Mouse (Mus musculus) thymus, postnatal 14 days (tissue): ENCODE results near the gene Brd1.
"Not testable (repeated sequence)": the region's sequence is repeated elsewhere in the genome, so short reads cannot be mapped to it uniquely, and the experiment has no call there.

ENCODE experiments used
- DNase-seq: peaks from one replicate; pipeline ENCODE4 v3.0.0; 2021

Brd1 gene

DNA sequence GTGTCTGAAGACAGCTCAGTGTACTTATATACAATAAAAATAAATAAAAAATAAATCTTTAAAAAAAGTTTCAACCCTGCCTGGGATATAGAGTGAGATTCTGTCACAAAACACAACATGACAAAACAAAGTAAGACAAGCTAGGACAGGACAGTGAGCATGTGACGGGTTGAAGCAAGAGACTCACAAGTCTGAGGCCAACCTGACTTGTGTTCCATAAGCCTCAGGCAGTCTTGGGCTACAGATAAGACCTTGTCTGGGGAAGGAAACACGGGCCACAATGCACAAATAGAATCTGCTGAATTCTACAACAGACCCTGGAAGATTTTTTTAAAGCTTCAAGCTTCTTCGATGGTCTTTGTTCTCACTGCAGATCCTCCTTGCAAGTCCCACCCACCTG lies 6.8 kb downstream of the Brd1 start:
- no peak for DNase-seq

- DNase-seq: no peak
Observed at GRCm38 (mm10) chr15:88725036-88725435, 9.0 kb downstream of the Brd1 start.

DNA sequence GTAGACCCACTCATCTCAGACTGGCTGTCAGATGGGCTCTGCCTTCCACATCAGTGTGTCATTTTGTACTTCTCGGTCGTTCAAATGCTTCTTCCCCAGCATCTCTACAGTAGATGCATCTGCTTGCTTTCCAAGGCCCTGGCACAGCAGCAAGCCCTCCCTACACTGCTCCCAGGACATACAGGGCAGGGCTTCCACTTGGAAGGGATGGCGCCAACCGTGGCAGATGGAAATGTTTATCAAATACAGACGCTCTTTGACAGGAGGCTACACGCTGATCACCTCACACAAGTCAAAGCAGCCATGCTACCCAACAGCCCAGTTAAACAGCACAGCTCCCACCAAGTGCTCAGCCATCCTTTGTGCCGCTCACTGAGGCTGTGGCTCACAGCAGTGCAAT lies 9.7 kb downstream of the Brd1 start:
- DNase-seq: no peak

DNA sequence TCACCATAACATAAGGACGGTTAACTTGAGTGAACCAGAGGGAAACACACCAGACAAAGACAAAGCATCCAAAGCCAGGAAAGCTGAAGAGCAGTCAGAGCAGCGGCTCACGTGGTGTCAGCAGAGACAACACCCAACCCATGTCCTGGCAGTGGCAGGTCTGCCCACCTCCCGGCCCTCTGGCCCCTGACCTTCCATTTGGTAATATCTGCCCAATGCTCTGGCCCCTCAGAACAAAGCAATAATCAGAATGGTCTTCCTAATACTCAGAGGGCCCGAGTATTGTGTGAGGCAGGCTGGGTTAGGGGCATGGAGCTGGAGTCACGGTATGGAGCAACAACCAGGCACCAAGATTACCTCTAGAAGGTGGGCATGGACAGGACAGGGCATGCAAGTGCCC lies 10.8 kb downstream of the Brd1 start:
- no peak for DNase-seq

DNA sequence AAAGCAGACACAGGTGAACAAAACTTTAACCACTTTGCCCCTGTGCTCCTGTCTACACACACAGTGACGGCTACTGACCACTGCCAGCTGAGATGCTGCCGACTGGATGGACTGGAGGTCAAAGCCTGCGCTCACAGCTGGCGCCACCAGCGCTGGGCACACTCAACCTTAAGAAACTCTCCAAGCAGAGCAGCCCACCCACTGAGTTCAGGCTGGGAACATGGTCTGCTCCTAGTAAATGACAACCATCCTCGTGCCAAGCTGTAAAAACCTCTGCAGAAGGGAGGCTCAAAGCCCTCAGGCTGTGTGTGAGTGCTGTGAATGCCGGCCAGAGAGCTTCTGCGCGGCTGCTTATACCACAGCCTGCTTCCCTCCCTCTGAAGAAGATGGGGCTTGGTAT lies 16.8 kb downstream of the Brd1 start:
- no peak for DNase-seq

- peak; percentile 44 for DNase-seq
Observed at GRCm38 (mm10) chr15:88716350-88716749, 17.7 kb downstream of the Brd1 start.

DNA sequence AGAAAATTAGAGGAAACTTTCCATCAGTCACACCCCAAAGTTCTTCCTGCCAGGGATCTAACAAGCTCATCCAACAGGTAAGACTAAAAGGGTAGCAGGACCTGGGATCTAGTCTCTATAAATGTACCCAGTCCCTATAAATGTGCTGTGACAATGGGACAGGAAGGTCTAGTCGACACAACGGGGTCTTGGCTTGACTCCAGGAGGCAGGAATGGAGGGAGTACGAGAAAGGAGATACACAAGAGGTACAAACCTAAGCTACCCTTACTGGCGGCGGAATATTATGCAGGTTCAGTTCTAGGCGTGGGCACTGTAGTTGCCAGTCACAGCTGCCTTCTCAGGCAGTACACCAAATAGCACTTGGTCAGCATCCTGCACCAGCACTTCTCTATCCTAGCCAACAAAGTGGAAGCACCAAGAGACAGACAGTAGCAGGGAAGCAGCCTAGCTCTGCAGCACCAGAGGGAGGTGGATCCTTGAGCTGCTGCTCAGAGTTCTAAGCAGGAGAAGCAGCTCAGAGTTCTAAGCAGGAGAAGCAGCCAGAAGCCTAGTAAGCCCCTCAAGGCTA lies 19.9 kb downstream of the Brd1 start:
- no peak for DNase-seq

- DNase-seq: no peak
Observed at GRCm38 (mm10) chr15:88712501-88712900, 21.5 kb downstream of the Brd1 start.

GRCm38 (mm10) chr15:88709878-88710277 lies 24.2 kb downstream of the Brd1 start:
- no peak for DNase-seq

- no peak for DNase-seq
Observed at GRCm38 (mm10) chr15:88708657-88709511, 25.1 kb downstream of the Brd1 start.

DNA sequence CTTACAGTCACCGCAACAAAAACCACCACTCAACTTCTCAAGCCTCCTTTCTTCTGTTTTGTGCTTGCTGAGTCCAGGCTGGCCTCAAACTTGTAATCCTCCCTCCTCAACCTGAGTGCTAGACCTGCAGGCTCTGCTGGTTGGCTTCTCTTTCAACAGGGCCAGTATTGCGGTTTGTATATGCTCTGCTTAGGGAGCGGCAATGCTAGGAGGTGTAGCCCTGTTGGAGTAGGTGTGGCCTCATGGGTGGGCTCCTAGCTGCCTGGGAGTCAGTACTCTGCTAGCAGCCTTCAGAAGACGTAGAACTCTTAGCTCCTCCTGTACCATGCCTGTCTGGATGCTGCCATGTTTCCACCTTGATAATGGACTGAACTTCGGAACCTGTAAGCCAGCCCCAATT lies 25.8 kb downstream of the Brd1 start:
- DNase-seq: no peak

DNA sequence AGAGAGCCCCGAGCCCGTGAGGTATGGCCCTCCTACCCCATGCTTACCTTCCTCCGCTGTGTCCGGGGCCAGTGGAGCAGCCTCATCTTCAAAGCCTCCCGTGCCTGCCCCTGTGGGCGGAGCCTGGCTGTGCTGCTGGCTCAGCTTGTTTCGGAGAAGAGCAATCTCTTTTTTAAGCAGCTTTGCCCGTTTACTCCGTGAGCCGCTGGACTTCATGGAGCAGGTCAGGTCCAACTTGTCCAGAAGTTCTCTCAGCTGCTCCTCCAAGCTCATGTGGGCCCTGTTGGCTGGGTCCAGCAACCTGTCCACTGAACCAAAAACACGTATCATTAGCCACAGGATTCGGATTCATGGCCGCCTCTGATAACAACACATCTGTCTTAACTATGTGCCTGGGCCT lies 27.0 kb downstream of the Brd1 start:
- not testable (repeated sequence) for DNase-seq

- DNase-seq: no peak
Observed at GRCm38 (mm10) chr15:88706320-88706719, 27.7 kb downstream of the Brd1 start.

GRCm38 (mm10) chr15:88704284-88704683 lies 29.7 kb downstream of the Brd1 start:
- DNase-seq: no peak

DNA sequence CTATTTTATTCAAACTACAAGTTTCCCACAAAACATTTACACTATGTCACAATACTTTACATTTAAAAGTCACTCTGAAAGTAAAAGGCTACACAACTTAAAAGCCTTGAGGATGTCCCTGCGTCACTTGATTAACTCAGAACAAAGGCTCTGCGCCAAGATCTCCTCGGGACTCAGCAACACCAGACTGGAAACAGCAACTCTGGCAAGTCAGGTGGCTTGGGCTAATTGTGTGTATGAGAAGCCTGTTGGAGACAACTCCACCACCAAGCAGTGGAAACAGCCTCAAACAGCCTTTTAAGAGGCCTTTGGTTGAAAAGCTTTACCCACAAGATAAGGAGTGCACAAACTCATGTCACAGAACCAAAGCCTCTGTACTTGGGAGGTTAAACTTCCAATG lies 31.5 kb downstream of the Brd1 start:
- no peak for DNase-seq

DNA sequence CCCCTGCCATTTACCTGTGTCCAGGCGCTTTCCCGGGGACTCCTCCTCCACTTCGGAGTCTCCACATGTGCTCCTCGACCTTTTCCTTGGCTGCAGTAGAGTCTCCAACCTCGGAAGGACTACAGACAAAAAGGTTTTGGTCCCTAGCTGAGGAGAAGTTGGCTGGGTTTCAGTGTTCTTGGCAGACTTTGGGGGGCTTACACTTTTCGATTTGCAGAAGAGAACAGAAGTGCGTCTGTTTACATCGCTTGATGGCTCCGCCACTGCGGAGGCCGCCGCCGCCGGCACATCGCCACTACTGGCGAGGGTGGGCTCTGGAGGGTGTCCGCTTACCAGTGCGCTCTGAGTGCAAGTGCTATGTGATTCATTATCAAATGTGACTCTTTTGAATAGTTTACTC lies 33.3 kb downstream of the Brd1 start:
- DNase-seq: no peak

DNA sequence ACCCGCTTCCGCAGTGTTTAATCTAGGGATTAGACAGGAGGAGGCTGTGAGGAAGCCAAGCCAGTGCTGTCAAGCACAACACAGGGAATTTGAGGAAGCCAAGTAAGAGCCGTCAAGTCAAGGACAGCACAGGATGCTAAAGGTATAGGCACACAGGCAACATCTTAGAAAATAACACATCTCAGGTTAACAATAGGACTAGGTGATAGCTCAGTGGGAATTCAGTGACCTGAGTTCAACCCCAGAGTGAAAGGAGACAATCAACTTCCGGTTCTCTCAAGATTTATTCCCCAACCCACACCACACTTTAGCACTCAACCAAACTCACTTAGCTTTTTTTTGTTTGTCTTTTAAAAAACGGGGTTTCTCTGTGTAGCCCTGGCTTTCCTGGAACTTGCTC lies 34.5 kb downstream of the Brd1 start:
- DNase-seq: no peak

GRCm38 (mm10) chr15:88697586-88697985 lies 36.4 kb downstream of the Brd1 start:
- no peak for DNase-seq

DNA sequence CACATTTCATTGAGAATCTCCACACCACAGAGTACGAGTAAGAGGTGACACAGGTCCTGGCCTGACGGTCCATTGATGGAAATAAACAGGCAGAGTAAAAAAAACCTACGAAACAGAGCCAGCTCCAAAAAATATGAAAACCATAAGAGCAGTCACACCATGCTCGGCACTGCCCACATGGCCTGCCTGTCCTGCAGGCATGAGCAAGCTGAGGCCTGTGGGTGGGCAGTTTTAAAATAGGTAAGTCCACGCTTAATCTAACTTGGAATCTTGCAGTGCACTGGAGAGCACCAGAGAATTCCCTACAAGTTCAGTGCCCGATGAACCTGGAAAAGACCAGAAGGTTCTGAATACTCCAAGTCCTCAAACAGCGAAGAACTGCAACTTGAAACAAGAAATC lies 38.0 kb downstream of the Brd1 start:
- DNase-seq: no peak

GRCm38 (mm10) chr15:88694033-88694432 lies 40.0 kb downstream of the Brd1 start:
- no peak for DNase-seq

GRCm38 (mm10) chr15:88692720-88693119 lies 41.3 kb downstream of the Brd1 start:
- DNase-seq: no peak

- no peak for DNase-seq
Observed at GRCm38 (mm10) chr15:88691129-88691528, 42.9 kb downstream of the Brd1 start.

GRCm38 (mm10) chr15:88688120-88688519 lies 45.9 kb downstream of the Brd1 start:
- DNase-seq: no peak

GRCm38 (mm10) chr15:88686725-88687124 lies 47.3 kb downstream of the Brd1 start:
- DNase-seq: no peak

DNA sequence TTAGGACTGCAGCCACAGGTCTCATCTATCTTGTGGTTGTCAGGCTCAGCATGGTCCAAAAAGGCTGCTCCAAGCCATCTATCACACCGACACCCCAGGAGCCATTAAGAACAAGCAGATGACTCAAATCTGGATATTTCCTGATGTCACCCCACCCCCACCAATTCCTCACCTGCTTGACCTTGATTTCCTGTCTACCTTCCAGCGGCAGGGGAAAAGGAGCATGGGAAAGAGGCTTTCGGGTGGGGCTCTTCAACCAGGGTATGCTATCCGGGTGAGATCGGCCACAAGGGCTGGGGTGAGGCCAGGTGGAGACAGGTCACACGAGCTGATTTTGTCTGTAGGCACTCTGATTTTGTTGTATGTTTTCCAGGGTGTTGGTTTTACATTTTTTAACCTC lies 50.0 kb downstream of the Brd1 start:
- no peak for DNase-seq
